36 mouse cellular contexts compared by ENCODE assay signal in genomic region chr8:121985673-121986072, GRCm38 (mm10). TPM values are rescaled to one million over a fixed set of nuclear protein-coding genes. Genes with fewer than 3 reads are reported as not detected.
"Had no signal": no experiment of that assay in that cellular context is flagged by ENCODE, and none has a peak within 500 bp of the region (broad histone marks: within the 10 kb centered on the region; RNA-seq: fewer than 3 reads in every experiment).

No protein-coding gene starts in this region.

- ATAC-seq: forebrain, embryonic 13.5 days; forebrain, embryonic 14.5 days; forebrain, embryonic 15.5 days; forebrain, embryonic 16.5 days; forebrain, postnatal 0 days had no signal

- H3K9me3 ChIP-seq: embryonic facial prominence, embryonic 10.5 days; embryonic facial prominence, embryonic 12.5 days; embryonic facial prominence, embryonic 13.5 days; embryonic facial prominence, embryonic 15.5 days; forebrain, embryonic 10.5 days; forebrain, embryonic 12.5 days; forebrain, embryonic 13.5 days; forebrain, embryonic 15.5 days had no signal

- H3K27ac ChIP-seq: embryonic facial prominence, embryonic 10.5 days; embryonic facial prominence, embryonic 12.5 days; embryonic facial prominence, embryonic 13.5 days; embryonic facial prominence, embryonic 15.5 days; forebrain, embryonic 10.5 days; forebrain, embryonic 12.5 days; forebrain, embryonic 13.5 days; forebrain, embryonic 15.5 days; gastrocnemius, adult 2 months had no signal

- H3K27me3 ChIP-seq: embryonic facial prominence, embryonic 12.5 days; embryonic facial prominence, embryonic 13.5 days; embryonic facial prominence, embryonic 15.5 days; forebrain, embryonic 12.5 days; forebrain, embryonic 13.5 days; forebrain, embryonic 15.5 days had no signal

- DNase-seq: cerebellum, adult 2 months; cerebellum, adult 8-10 months; cerebellum, adult 9-10 months; cerebellum, adult 9-11 months; cerebellum, postnatal 10 days; cerebellum, postnatal 14 days; cerebellum, postnatal 25 days; cerebellum, postnatal 36 days; embryo, embryonic 11 days; forebrain, postnatal 0 days; gastrocnemius, adult 2 months; gastrocnemius, postnatal 10 days; gastrocnemius, postnatal 14 days; gastrocnemius, postnatal 25 days; gastrocnemius, postnatal 36 days; heart, adult 11 months; heart, adult 18-20 months had no signal

- H3K9ac ChIP-seq: embryonic facial prominence, embryonic 12.5 days; embryonic facial prominence, embryonic 13.5 days; embryonic facial prominence, embryonic 15.5 days; forebrain, embryonic 12.5 days; forebrain, embryonic 13.5 days; forebrain, embryonic 15.5 days; forebrain, postnatal 0 days had no signal

- H3K4me2 ChIP-seq: embryonic facial prominence, embryonic 12.5 days; embryonic facial prominence, embryonic 13.5 days; embryonic facial prominence, embryonic 15.5 days; forebrain, embryonic 12.5 days; forebrain, embryonic 13.5 days; forebrain, embryonic 15.5 days had no signal

- H3K4me3 ChIP-seq: embryonic facial prominence, embryonic 10.5 days; embryonic facial prominence, embryonic 12.5 days; embryonic facial prominence, embryonic 13.5 days; embryonic facial prominence, embryonic 15.5 days; erythroblast, embryonic 14.5 days; forebrain, embryonic 10.5 days; forebrain, embryonic 12.5 days; forebrain, embryonic 13.5 days; forebrain, embryonic 15.5 days; gastrocnemius, adult 2 months had no signal

- H3K4me1 ChIP-seq: embryonic facial prominence, embryonic 10.5 days; embryonic facial prominence, embryonic 12.5 days; forebrain, embryonic 10.5 days; forebrain, embryonic 12.5 days had no signal

RNA-seq across cellular contexts. Expression of gene Car5a, which starts 41.0 kb away (rescaled TPM):
- total RNA-seq: common myeloid progenitor, adult 5-6 weeks; forebrain, postnatal 0 days; gastrocnemius, adult 18-20 months; gastrocnemius, adult 2 months; gastrocnemius, adult 8-10 months; gastrocnemius, postnatal 10 days; gastrocnemius, postnatal 14 days; gastrocnemius, postnatal 25 days; gastrocnemius, postnatal 36 days; granulocyte monocyte progenitor cell, adult 5-6 weeks; heart, adult 18-20 months had no signal
- polyA plus RNA-seq: embryonic facial prominence, embryonic 10.5 days; embryonic facial prominence, embryonic 11.5 days; embryonic facial prominence, embryonic 12.5 days; embryonic facial prominence, embryonic 13.5 days; embryonic facial prominence, embryonic 14.5 days; forebrain, embryonic 10.5 days; forebrain, embryonic 11.5 days; forebrain, embryonic 13.5 days; gonadal fat pad, adult 2 months had no signal
